Comparison of ENCODE assay signal across 8 mouse cellular contexts in genomic region chr3:102763713-102764400, GRCm38 (mm10). TPM values are rescaled to one million over a fixed set of nuclear protein-coding genes. Genes with fewer than 3 reads are reported as not detected.
DNase-seq lines count a peak whose midpoint lies in the region; ATAC-seq and TF ChIP-seq lines count a peak whose summit lies in the region.

No protein-coding gene starts in this region.

- no peak overlapping the region for H3K4me3 ChIP-seq in kidney, adult 2 months (ENCODE audit: insufficient read depth, low read depth, low read length)
- no peak overlapping the region for H3K4me3 ChIP-seq in hindbrain, embryonic 15.5 days

- H3K9me3 ChIP-seq in hindbrain, embryonic 15.5 days: no peaks in the 10 kb centered on the region

- 49% methylated on average over 10 of the region's 10 CpGs for WGBS in kidney, adult 2 months
- 26% methylated on average over 10 of the region's 10 CpGs for WGBS in hindbrain, embryonic 15.5 days

- no peaks in the 10 kb centered on the region for H3K36me3 ChIP-seq in kidney, adult 2 months (ENCODE audit: control insufficient read depth, insufficient read depth, low read length)
- H3K36me3 ChIP-seq in hindbrain, embryonic 15.5 days: peaks cover 20% of the 10 kb centered on the region

- H3K4me1 ChIP-seq in kidney, adult 2 months (ENCODE audit: control insufficient read depth, insufficient read depth, low read length): no peaks in the 10 kb centered on the region
- H3K4me1 ChIP-seq in hindbrain, embryonic 15.5 days (replicated peaks): peaks cover 22% of the 10 kb centered on the region

- 0 out of 2 replicates have a peak overlapping the region, but pooled peaks have one; percentile 16 for H3K9ac ChIP-seq in hindbrain, embryonic 15.5 days

- TF ChIP-seq CTCF in kidney, adult 2 months (conservative IDR thresholded peaks at IDR 0.05; ENCODE audit: insufficient read depth, insufficient read length, low read depth, low read length): no peak

- no peak overlapping the region for H3K27ac ChIP-seq in kidney, adult 2 months (ENCODE audit: insufficient read depth, low read depth, low read length)
- H3K27ac ChIP-seq in hindbrain, embryonic 15.5 days (replicated peaks): peak overlapping the region; percentile 77

- DNase-seq in kidney, postnatal 4 days: peak; percentile 30 to 37
- DNase-seq in kidney, adult 2 months: no peak
- DNase-seq in cerebellum, adult 11-12 months: peak; percentile 83
- no peak for DNase-seq in adrenal gland, adult 2 months
- DNase-seq in adrenal gland, postnatal 14 days: no peak
- no peak for DNase-seq in kidney, postnatal 36 days

- H3K4me2 ChIP-seq in hindbrain, embryonic 15.5 days: 0 out of 2 replicates have a peak overlapping the region, but pooled peaks have one; percentile 26

- peak; percentile 22; the same call in 1 of the 2 replicates for ATAC-seq in granulocyte monocyte progenitor cell, adult 5-6 weeks (replicated peaks; ENCODE audit: poor library complexity, severe bottlenecking)
- ATAC-seq in hindbrain, embryonic 15.5 days (ENCODE audit: low FRiP score, low read depth): peak; percentile 75

- H3K27me3 ChIP-seq in kidney, adult 2 months (replicated peaks; ENCODE audit: control insufficient read depth, insufficient read depth, low read length): no peaks in the 10 kb centered on the region
- H3K27me3 ChIP-seq in hindbrain, embryonic 15.5 days: no peaks in the 10 kb centered on the region

- TF ChIP-seq POLR2A in kidney, adult 2 months (IDR thresholded peaks at IDR 0.05; ENCODE audit: low read depth, low read length): no peak

RNA-seq across cellular contexts. Expression of gene Tshb, which starts 18.7 kb away (rescaled TPM):
- polyA plus RNA-seq in kidney, adult 2 months (2012; rRNA removed): not detected in 2 replicates
- not detected in 2 replicates for total RNA-seq in granulocyte monocyte progenitor cell, adult 5-6 weeks (2014; fragmentation: Nextera tagmentation)
- total RNA-seq in granulocyte monocyte progenitor cell, adult 5-6 weeks (2017): not detected in 2 replicates
- 0.13 and 0.64 TPM in 2 replicates for polyA plus RNA-seq in hindbrain, embryonic 15.5 days (2015; fragmentation: Nextera tagmentation; extraction: Ambion mirVana)
- not detected for total RNA-seq in adrenal gland, adult 2 months (2021)
- not detected in 2 replicates for polyA plus RNA-seq in adrenal gland, adult 2 months (2012; rRNA removed)
- not detected in 2 replicates for total RNA-seq in adrenal gland, postnatal 14 days (2021)

RNA-seq across cellular contexts. Expression of gene Tspan2, which starts 29.5 kb away (rescaled TPM):
- 1.4 and 3.0 TPM in 2 replicates for polyA plus RNA-seq in kidney, adult 2 months (2012; rRNA removed)
- 27.8 and 30.1 TPM in 2 replicates for total RNA-seq in granulocyte monocyte progenitor cell, adult 5-6 weeks (2014; fragmentation: Nextera tagmentation)
- total RNA-seq in granulocyte monocyte progenitor cell, adult 5-6 weeks (2017): 18.4 and 19.9 TPM in 2 replicates
- 11.5 and 12.8 TPM in 2 replicates for polyA plus RNA-seq in hindbrain, embryonic 15.5 days (2015; fragmentation: Nextera tagmentation; extraction: Ambion mirVana)
- 1 to 10 TPM; 3.4 to 8.6 TPM for total RNA-seq in adrenal gland, adult 2 months (2021)
- 0.28 and 0.36 TPM in 2 replicates for polyA plus RNA-seq in adrenal gland, adult 2 months (2012; rRNA removed)
- total RNA-seq in adrenal gland, postnatal 14 days (2021): 9.6 and 9.8 TPM in 2 replicates

Comparison
In these comparisons a context has a peak if more than half of its experiments do, and no peak if none do; other contexts are left out.
1. DNase-seq: peak in kidney, postnatal 4 days (2 of 2) and cerebellum, adult 11-12 months (single experiment); none in kidney, adult 2 months (single experiment), adrenal gland, adult 2 months (single experiment), adrenal gland, postnatal 14 days (single experiment) and kidney, postnatal 36 days (0 of 2).